Mouse (Mus musculus) cortical plate, adult 2 months (tissue): ENCODE measurements around the gene Rps3a1. TPM values are rescaled to one million over a fixed set of nuclear protein-coding genes. Genes with fewer than 3 reads are reported as not detected.

Experiments used
- H3K27ac ChIP-seq: fragments of 200-500 bp; 2 replicates; pipeline ENCODE4 v1.5.1; 2012; ENCODE audit warnings: low read length, control low read depth, inconsistent platforms; ENCODE audit not compliant: insufficient read depth
- H3K4me1 ChIP-seq: fragments of 200-500 bp; 2 replicates; pipeline ENCODE4 v1.6.1; 2011; ENCODE audit warnings: low read length; ENCODE audit not compliant: control insufficient read depth, insufficient read depth
- H3K4me3 ChIP-seq: fragments of 200-500 bp; 2 replicates; pipeline ENCODE4 v1.5.1; 2011; ENCODE audit warnings: mild to moderate bottlenecking, low read length, control low read depth; ENCODE audit not compliant: insufficient read depth
- CTCF ChIP-seq: fragments of 200-500 bp; IDR thresholded peaks from 2 replicates; pipeline ENCODE4 v1.5.1; 2011; ENCODE audit warnings: mild to moderate bottlenecking, control low read depth, low read length; ENCODE audit not compliant: insufficient read depth; ENCODE audit errors: extremely low read depth
- POLR2A ChIP-seq: fragments of 200-500 bp; IDR thresholded peaks from 2 replicates; pipeline ENCODE4 v1.6.1; 2011; ENCODE audit warnings: mild to moderate bottlenecking, low read length, control low read depth; ENCODE audit not compliant: insufficient read depth; ENCODE audit errors: extremely low read depth
- polyA plus RNA-seq: library from polyadenylated mRNA; depleted of rRNA; stranded (reverse); fragments of >200 nt; gene quantifications from 2 replicates; pipeline ENCODE4 v1.2.3, GENCODE M21; 2012

Rps3a1 gene
- polyA plus RNA-seq, 1 experiment = 661 TPM

- no peak for TF ChIP-seq CTCF
- no peak for TF ChIP-seq POLR2A
- peaks cover 3% of the 10 kb centered on the region; the same call in 1 of the 2 replicates for H3K4me1 ChIP-seq
- no peak overlapping the region for H3K27ac ChIP-seq
- peak overlapping the region; percentile 66 for H3K4me3 ChIP-seq
These were observed 628 bp downstream of the Rps3a1 start for GRCm38 (mm10) chr3:86141886-86142262.

GRCm38 (mm10) chr3:86141366-86141765 lies 1.1 kb downstream of the Rps3a1 start:
- Histone ChIP-seq H3K27ac (no peak overlapping the region), H3K4me1 (peaks cover 3% of the 10 kb centered on the region; the same call in 1 of the 2 replicates), H3K4me3 (peak overlapping the region; percentile 66)
- no peak for TF ChIP-seq CTCF
- TF ChIP-seq POLR2A = no peak

GRCm38 (mm10) chr3:86139660-86140059 lies 2.8 kb downstream of the Rps3a1 start:
- no peak overlapping the region for H3K4me3 ChIP-seq
- no peak overlapping the region for H3K27ac ChIP-seq
- peaks cover 3% of the 10 kb centered on the region; the same call in 1 of the 2 replicates for H3K4me1 ChIP-seq
- TF ChIP-seq CTCF = no peak
- no peak for TF ChIP-seq POLR2A

- Histone ChIP-seq H3K4me3 (no peak overlapping the region), H3K27ac (no peak overlapping the region), H3K4me1 (peaks cover 3% of the 10 kb centered on the region; the same call in 1 of the 2 replicates)
- TF ChIP-seq CTCF (no peak), POLR2A (no peak)
These were observed 5.4 kb downstream of the Rps3a1 start for GRCm38 (mm10) chr3:86136936-86137574.

GRCm38 (mm10) chr3:86135886-86136563 lies 6.5 kb downstream of the Rps3a1 start:
- H3K27ac ChIP-seq = no peak overlapping the region
- no peak overlapping the region for H3K4me3 ChIP-seq
- TF ChIP-seq CTCF (no peak), POLR2A (no peak)
- H3K4me1 ChIP-seq = peaks cover 2% of the 10 kb centered on the region; the same call in 1 of the 2 replicates

GRCm38 (mm10) chr3:86134939-86135638 lies 7.4 kb downstream of the Rps3a1 start:
- TF ChIP-seq POLR2A = no peak
- no peak for TF ChIP-seq CTCF
- H3K4me3 ChIP-seq = no peak overlapping the region
- H3K27ac ChIP-seq = no peak overlapping the region
- H3K4me1 ChIP-seq = no peaks in the 10 kb centered on the region

GRCm38 (mm10) chr3:86129757-86130156 lies 12.7 kb downstream of the Rps3a1 start:
- Histone ChIP-seq H3K27ac (no peak overlapping the region), H3K4me3 (no peak overlapping the region), H3K4me1 (no peaks in the 10 kb centered on the region)
- TF ChIP-seq POLR2A (no peak), CTCF (peak; percentile 81)

GRCm38 (mm10) chr3:86123251-86123746 lies 19.2 kb downstream of the Rps3a1 start:
- H3K4me3 ChIP-seq = no peak overlapping the region
- no peak overlapping the region for H3K27ac ChIP-seq
- TF ChIP-seq POLR2A (no peak), CTCF (no peak)
- H3K4me1 ChIP-seq = no peaks in the 10 kb centered on the region

- H3K4me1 ChIP-seq = no peaks in the 10 kb centered on the region
- TF ChIP-seq CTCF (no peak), POLR2A (no peak)
- no peak overlapping the region for H3K27ac ChIP-seq
- H3K4me3 ChIP-seq = no peak overlapping the region
These were observed 20.3 kb downstream of the Rps3a1 start for GRCm38 (mm10) chr3:86122156-86122555.
